Mouse (Mus musculus): ENCODE data around the gene Herc1.

Gene Herc1

GRCm38 (mm10) chr9:66501248-66501647 is 151.0 kb downstream of the Herc1 start:
- DNase-seq (ENCODE audit: low read depth) = no peak

- DNase-seq (ENCODE audit: low read depth) = peak; percentile 52
These were observed 153.7 kb downstream of the Herc1 start for GRCm38 (mm10) chr9:66503879-66504411.

GRCm38 (mm10) chr9:66504518-66504917 is 154.3 kb downstream of the Herc1 start:
- DNase-seq (ENCODE audit: low read depth) = no peak

- peak; percentile 76 for DNase-seq (ENCODE audit: low read depth)
These were observed 155.1 kb downstream of the Herc1 start for GRCm38 (mm10) chr9:66505141-66505917.

- DNase-seq (ENCODE audit: low read depth) = no peak
These were observed 155.8 kb downstream of the Herc1 start for GRCm38 (mm10) chr9:66506011-66506410.

GRCm38 (mm10) chr9:66506424-66506823 is 156.2 kb downstream of the Herc1 start:
- DNase-seq (ENCODE audit: low read depth) = no peak

- DNase-seq (ENCODE audit: low read depth) = no peak
These were observed 157.4 kb downstream of the Herc1 start for GRCm38 (mm10) chr9:66507684-66508083.

- DNase-seq (ENCODE audit: low read depth) = no peak
These were observed 158.7 kb downstream of the Herc1 start for GRCm38 (mm10) chr9:66508890-66509399.

GRCm38 (mm10) chr9:66510351-66510841 is 160.1 kb downstream of the Herc1 start:
- no peak for DNase-seq (ENCODE audit: low read depth)

GRCm38 (mm10) chr9:66510944-66511343 is 160.7 kb downstream of the Herc1 start:
- peak; percentile 60 for DNase-seq (ENCODE audit: low read depth)

- peak; percentile 93 for DNase-seq (ENCODE audit: low read depth)
These were observed 161.5 kb downstream of the Herc1 start for GRCm38 (mm10) chr9:66511580-66512350.

GRCm38 (mm10) chr9:66512351-66512671 is 162.1 kb downstream of the Herc1 start:
- DNase-seq (ENCODE audit: low read depth) = peak; percentile 95

GRCm38 (mm10) chr9:66513150-66513549 is 162.9 kb downstream of the Herc1 start:
- DNase-seq (ENCODE audit: low read depth) = peak; percentile 86

- DNase-seq (ENCODE audit: low read depth) = no peak
These were observed 163.5 kb downstream of the Herc1 start for GRCm38 (mm10) chr9:66513661-66514255.

GRCm38 (mm10) chr9:66514256-66514770 is 164.1 kb downstream of the Herc1 start, which contains the start of gene Fbxl22:
Gene Fbxl22 (minus strand): TSS chr9:66514593.
- no peak for DNase-seq (ENCODE audit: low read depth)

- DNase-seq (ENCODE audit: low read depth) = no peak
These were observed 164.9 kb downstream of the Herc1 start for GRCm38 (mm10) chr9:66515115-66515514.

GRCm38 (mm10) chr9:66515680-66516210 is 165.5 kb downstream of the Herc1 start:
- DNase-seq (ENCODE audit: low read depth) = no peak

- no peak for DNase-seq (ENCODE audit: low read depth)
These were observed 166.2 kb downstream of the Herc1 start for GRCm38 (mm10) chr9:66516296-66516940.

- DNase-seq (ENCODE audit: low read depth) = no peak
These were observed 167.5 kb downstream of the Herc1 start for GRCm38 (mm10) chr9:66517746-66518145.

- no peak for DNase-seq (ENCODE audit: low read depth)
These were observed 168.0 kb downstream of the Herc1 start for GRCm38 (mm10) chr9:66518251-66518650.

GRCm38 (mm10) chr9:66518901-66519300 is 168.7 kb downstream of the Herc1 start:
- no peak for DNase-seq (ENCODE audit: low read depth)
